Mouse (Mus musculus) adrenal gland (tissue): ENCODE data around the gene Pde7b.

Experiments
- intact Hi-C: fragments of 180-260 bp; cut with DNase I; formaldehyde crosslinking; loops from one replicate; pipeline ENCODE4 v1.15.1; 2025

The Pde7b gene

DNA sequence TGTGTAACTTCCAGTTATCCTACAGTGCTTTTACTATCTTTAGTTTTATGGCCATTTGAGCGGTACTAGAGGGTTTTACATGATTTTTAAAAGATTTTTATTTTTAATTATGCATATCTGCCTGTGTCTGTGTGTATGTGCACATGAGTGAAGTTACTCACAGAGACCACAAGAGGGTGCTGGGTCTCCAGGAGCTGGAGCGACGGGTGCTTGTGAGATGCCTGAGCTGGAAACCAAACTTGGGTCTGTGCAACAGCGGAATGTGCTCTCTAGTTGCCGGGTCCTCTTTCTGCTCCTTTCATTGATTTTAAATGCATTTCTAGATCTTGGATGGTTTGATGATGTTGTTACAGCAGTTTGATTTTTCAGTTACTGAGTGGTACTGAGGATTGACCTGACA lies 352.8 kb downstream of the Pde7b start:
- intact Hi-C loops, result no loop called here

GRCm38 (mm10) chr10:20362450-20363118 lies 362.3 kb downstream of the Pde7b start:
- intact Hi-C loops, result loop anchor here (5.0 kb wide), 1 partner anchor 565 kb away; no protein-coding TSS in a partner anchor

GRCm38 (mm10) chr10:20361542-20362449 lies 363.1 kb downstream of the Pde7b start:
- intact Hi-C loops, result loop anchor here (1.0 to 5.0 kb wide), 2 partner anchors 566 to 587 kb away; no protein-coding TSS in a partner anchor

DNA sequence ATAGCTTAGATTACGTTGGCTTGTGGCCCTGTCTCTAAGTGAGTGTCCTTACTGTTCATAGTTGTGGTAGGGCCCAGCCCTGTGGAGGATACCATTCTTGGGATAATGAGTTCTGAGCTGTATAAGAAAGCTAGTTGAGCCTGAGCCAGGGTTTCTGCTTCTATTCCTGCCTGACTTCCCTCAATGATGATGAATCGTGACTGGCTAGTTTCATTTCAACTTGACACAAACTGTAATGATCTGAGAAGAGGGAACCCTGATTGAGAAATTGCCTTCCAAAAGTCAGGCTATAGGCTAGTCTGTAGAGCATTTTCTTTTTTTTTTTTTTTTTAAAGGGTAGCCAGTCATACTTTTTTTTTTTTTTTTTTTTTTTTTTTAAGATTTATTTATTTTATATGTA lies 376.0 kb downstream of the Pde7b start:
- intact Hi-C loops, result no loop called here
